Mouse (Mus musculus): Measurements from ENCODE around the gene Mto1. TPM values are rescaled to one million over a fixed set of nuclear protein-coding genes. Genes with fewer than 3 reads are reported as not detected.
"Not testable (repeated sequence)": the region's sequence is repeated elsewhere in the genome, so short reads cannot be mapped to it uniquely, and the experiment has no call there.

Mto1 gene
- total RNA-seq, 2 experiments from 2014 or later: 29.4 to 30.8 TPM

DNA sequence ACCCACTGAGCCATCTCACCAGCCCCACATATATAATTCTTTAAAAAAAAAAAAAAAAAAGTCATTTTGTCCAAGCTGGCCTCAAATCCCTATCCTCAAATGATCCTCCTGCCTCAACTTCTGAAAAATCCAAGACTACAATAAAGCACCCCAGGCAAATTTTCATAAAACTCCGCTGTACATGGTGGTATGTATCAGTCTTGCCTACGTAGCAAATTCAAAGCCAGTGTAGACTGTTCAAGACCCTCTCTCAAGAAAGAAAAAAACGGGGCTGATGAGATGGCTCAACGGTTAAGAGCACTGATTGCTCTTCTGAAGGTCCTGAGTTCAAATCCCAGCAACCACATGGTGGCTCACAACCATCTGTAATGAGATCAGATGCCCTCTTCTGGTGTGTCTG lies 27.9 kb downstream of the Mto1 start:
- DNase-seq: no peak

GRCm38 (mm10) chr9:78476531-78477020 lies 28.6 kb downstream of the Mto1 start:
- no peak for DNase-seq

- DNase-seq: no peak
These were observed 29.1 kb downstream of the Mto1 start for GRCm38 (mm10) chr9:78477021-78477551.

- not testable (repeated sequence) for DNase-seq
These were observed 30.1 kb downstream of the Mto1 start for GRCm38 (mm10) chr9:78478009-78478605.

- not testable (repeated sequence) for DNase-seq
These were observed 31.3 kb downstream of the Mto1 start for GRCm38 (mm10) chr9:78479308-78479707.

GRCm38 (mm10) chr9:78480227-78480626 lies 32.2 kb downstream of the Mto1 start:
- DNase-seq: not testable (repeated sequence)

GRCm38 (mm10) chr9:78480706-78481358 lies 32.8 kb downstream of the Mto1 start:
- DNase-seq: peak; percentile 84 to 88

DNA sequence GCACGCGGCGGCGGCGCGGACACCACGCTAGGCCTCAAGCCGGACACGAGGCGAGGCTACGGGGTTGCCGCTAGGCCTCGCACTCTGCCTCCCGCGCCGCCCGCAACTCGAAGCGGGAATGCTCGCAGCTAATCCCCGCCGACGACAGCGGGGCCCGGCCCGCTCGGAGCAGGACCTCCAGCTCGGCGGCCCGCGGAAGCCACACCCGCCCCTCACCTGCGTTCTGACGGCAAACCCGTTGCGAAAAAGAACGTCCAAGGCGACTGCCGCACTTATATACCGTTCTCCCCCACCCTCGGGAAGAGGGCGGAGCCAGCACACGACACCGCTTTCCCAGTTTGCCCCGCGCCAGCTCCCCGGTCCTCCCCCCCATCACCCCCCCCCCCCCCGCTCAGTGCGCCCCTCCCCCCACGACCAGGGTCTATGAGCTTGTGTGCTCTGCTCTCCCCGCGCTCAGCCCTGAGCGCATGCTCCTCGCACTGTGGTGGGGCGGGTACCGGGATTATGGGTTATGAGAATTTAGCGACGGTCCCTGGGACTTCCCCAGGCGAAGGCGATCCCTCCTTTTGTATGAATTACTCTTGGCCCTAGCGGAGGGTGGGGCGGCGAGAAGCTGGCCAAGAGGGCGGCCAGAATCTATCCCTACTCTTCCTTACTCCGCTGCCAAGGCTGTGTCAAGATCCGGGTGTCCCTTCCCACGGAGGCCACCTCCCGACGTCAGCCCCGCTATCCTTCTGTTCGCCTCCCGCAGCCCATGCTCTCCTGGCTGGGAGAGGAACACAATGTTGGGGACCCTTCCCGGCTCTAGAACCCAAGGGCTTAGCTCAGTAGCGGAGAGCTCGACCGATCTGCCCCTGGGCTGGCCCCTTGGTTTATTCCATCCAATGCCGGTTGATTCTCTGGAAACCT lies 33.7 kb downstream of the Mto1 start:
- DNase-seq: peak; percentile 95 to 96

- DNase-seq: no peak
These were observed 34.4 kb downstream of the Mto1 start for GRCm38 (mm10) chr9:78482386-78482785.

- no peak for DNase-seq
These were observed 36.7 kb downstream of the Mto1 start for GRCm38 (mm10) chr9:78484660-78485059.

DNA sequence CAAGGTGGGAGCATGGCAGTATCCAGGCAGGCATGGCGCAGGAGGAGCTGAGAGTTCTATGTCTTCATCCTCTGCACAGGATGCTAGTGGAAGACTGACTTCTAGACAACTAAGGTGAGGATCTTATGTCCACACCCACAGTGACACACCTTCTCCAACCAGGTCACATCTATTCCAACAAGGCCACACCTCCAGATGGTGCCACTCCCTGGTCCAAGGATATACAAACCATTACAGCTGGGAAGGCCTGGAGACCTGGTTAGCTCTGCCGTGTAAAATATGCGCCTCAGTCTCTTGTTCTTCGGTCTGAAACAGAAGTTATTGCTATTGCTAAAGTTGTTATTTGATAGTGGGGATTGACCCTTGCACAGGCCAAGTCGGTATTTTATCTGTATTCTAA lies 40.0 kb downstream of the Mto1 start:
- not testable (repeated sequence) for DNase-seq

DNA sequence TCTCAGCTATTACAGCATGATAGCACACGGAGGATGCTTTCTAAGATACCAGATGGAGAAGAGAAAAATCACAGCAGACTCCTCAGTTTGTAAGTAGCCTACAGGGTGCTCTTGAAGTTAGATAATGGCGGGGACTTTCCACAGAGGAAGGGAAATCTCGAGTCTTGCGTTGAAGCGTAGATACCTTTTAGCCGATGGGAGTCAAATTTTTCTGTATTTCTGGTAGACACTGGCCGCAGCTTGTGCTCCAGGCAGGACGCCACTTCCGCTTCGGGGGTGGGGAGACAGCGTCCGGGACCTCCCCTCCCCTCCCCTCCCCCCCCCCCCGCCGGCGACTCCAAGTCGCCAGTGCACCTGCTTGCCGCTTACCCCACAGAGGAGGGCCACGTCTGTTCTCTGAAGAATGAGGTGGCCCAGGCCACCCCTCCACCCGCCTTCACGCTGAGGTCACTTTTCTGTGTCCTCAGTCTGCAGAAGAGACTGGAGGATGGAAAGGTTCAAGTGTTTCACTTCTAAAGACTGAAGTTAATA lies 40.9 kb downstream of the Mto1 start, which contains the start of gene Eef1a1:
Eef1a1 (minus strand) TSS at position 262 of the 531 bp plus-strand sequence.
- peak; percentile 76 to 88 for DNase-seq

DNA sequence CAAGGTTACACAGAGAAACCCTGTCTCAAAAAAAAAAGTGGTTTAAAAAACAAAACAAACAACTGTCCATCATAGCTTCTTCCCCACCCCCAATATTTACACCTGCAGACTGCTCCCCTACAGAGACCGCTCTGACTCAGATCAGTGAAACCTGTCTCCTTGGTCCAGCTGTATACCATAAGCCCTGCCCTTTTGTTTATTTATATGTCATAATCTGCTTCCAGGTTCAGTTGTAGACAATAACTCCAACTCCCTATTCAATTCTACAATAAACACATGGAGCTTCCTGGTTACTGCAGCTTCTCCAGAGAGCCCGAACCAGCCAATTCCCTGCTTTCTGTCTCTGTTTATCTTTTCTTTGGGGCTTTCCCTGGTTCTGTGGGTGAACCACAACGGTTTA lies 43.2 kb downstream of the Mto1 start:
- DNase-seq: no peak

DNA sequence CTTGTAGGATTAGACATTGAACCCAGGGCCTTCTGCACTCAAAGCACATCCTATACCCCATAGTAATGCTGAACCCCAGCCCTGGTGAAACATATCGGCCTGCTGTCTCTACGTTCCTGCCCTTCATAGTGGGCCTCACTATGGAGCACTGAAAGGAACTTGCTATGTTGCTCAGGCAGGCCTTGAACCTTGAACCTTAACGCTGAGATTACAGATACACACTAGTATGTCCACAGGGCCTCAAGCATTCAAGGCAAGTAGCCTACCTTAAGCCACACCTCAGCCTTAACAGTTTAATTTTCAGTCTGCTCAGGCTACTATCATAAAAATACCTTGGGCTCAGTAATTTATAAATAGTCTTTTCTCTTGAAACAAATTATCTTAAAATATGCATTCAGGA lies 44.2 kb downstream of the Mto1 start:
- DNase-seq: no peak

- DNase-seq: no peak
These were observed 45.2 kb downstream of the Mto1 start for GRCm38 (mm10) chr9:78493171-78493570.

GRCm38 (mm10) chr9:78500386-78500785 lies 52.4 kb downstream of the Mto1 start:
- no peak for DNase-seq

- no peak for DNase-seq
These were observed 53.3 kb downstream of the Mto1 start for GRCm38 (mm10) chr9:78501284-78501683.

DNA sequence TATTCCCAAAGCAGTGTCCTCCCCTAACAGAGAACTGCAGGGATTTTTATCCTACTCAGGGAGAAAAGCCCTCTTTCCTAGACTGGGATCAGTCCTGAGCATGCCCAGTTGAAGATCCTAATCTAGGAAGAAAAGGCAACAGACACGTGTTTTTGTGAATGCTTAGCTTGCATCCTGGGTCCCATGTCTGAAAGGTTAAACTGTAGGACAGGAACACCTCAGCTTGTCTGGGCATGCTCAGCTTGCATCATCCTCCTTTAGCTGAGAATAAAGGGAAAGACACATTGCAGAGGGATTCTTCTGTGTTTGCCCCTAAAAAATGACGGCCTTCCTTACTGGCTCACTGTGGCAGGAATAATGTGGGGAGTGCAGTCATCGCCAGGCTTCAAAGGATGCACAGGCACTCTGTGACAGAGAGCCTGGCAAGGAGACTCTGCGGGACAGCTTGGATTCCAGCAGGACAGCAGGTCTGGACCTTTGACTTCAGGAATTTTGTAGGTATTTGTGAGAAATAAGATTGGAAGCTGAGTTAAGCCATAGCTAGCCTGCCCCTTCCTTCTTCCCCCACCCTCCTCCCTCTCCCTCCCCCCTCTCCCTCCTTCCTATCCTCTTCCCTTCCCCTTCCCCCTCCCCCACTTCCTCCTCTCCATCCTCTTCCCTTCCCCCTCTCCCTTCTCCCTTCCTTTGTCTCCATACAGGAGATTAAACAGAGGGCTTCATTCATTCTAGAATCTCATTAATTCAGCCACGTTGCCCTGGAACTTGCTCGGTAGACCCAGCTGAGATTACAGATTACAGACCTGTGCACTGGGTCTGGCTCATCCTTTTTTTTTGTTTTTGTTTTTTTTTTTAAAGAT lies 55.4 kb downstream of the Mto1 start:
- DNase-seq: no peak

DNA sequence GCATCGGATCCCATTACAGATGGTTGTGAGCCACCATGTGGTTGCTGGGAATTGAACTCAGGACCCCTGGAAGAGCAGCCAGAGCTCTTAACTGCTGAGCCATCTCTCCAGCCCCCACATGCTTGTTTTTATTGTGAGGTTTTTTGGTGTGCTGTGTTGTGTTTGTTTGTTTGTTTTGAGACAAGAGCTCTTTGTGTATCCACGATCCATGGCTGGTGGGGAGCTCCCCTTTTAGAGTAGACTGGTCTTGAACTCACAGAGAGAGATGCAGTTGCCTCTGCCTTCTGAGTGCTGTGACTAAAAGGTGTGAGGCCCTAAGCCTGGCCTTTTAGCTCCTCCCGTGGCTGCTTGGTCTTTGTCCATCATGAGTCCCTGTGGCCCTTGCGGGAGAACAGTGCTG lies 56.1 kb downstream of the Mto1 start:
- DNase-seq: no peak

GRCm38 (mm10) chr9:78504679-78505078 lies 56.7 kb downstream of the Mto1 start:
- no peak for DNase-seq

DNA sequence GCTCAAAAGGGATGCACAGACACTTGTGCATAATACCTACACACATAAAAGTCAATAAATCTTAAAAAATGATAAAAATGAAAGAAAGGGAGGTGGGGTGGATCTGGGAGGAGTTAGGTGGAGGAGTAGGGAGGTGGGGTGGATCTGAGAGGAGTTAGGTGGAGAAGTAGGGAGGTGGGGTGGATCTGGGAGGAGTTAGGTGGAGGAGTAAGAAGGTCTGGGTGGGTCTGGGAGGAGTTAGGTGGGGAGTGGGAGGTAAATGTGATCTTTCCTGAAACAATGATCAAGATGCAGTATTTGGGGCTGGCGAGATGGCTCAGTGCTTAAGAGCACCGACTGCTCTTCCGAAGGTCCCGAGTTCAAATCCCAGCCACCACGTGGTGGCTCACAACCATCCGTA lies 57.2 kb downstream of the Mto1 start:
- DNase-seq: no peak
